10 mouse cellular contexts compared by ENCODE assay signal in genomic region chr19:4047859-4048258, GRCm38 (mm10). TPM values are rescaled to one million over a fixed set of nuclear protein-coding genes. Genes with fewer than 3 reads are reported as not detected.
DNase-seq lines count a peak whose midpoint lies in the region; ATAC-seq and TF ChIP-seq lines count a peak whose summit lies in the region.
"Had no signal": no experiment of that assay in that cellular context is flagged by ENCODE, and none has a peak within 500 bp of the region (broad histone marks: within the 10 kb centered on the region; RNA-seq: fewer than 3 reads in every experiment).

No protein-coding gene starts in this region.

- no peak for TF ChIP-seq EP300 in heart, adult 2 months (IDR thresholded peaks at IDR 0.05; ENCODE audit: insufficient read depth, low read depth, low read length)
- TF ChIP-seq EP300 in stomach, postnatal 0 days (optimal IDR thresholded peaks at IDR 0.05): no peak

- intact Hi-C loops in heart, adult 2 months (cut with DNase I): loop anchor here (1.0 kb wide), 1 partner anchor 29 kb away; no protein-coding TSS in a partner anchor
- intact Hi-C loops in left cerebral cortex, postnatal 14 days (cut with DNase I): loop anchor here (1.0 to 5.0 kb wide), 2 partner anchors 29 to 49 kb away; partner anchors contain the start of genes Cdk2ap2 and Pitpnm1

- H3K27me3 ChIP-seq in heart, adult 2 months (ENCODE audit: control insufficient read depth, insufficient read depth, low read length): no peaks in the 10 kb centered on the region
- H3K27me3 ChIP-seq in heart, embryonic 12.5 days (replicated peaks): no peaks in the 10 kb centered on the region
- no peaks in the 10 kb centered on the region for H3K27me3 ChIP-seq in stomach, postnatal 0 days (ENCODE audit: control insufficient read depth, insufficient read depth, low read length)
- H3K27me3 ChIP-seq: embryonic facial prominence, embryonic 12.5 days had no signal

- WGBS in heart, adult 2 months: 21% methylated on average over 4 of the region's 4 CpGs
- WGBS in heart, embryonic 12.5 days: 23% methylated on average over 4 of the region's 4 CpGs
- WGBS in stomach, postnatal 0 days: 13% methylated on average over 4 of the region's 4 CpGs

- no peak for ATAC-seq in heart, embryonic 12.5 days (ENCODE audit: insufficient number of reproducible peaks, low FRiP score)
- no peak for ATAC-seq in stomach, postnatal 0 days (ENCODE audit: low FRiP score, low TSS enrichment)

- peaks cover 6% of the 10 kb centered on the region for H3K4me1 ChIP-seq in heart, adult 2 months (ENCODE audit: control insufficient read depth, insufficient read depth, low read length)
- 0 out of 2 replicates have a peak, but pooled peaks cover 11% of the 10 kb centered on the region for H3K4me1 ChIP-seq in heart, embryonic 12.5 days (replicated peaks)
- no peaks in the 10 kb centered on the region for H3K4me1 ChIP-seq in stomach, postnatal 0 days (replicated peaks; ENCODE audit: control insufficient read depth, insufficient read depth)

- no peak overlapping the region for H3K9ac ChIP-seq in heart, adult 2 months (ENCODE audit: low read depth, low read length)
- no peak overlapping the region for H3K9ac ChIP-seq in heart, embryonic 12.5 days
- H3K9ac ChIP-seq in stomach, postnatal 0 days (ENCODE audit: low read length): no peak overlapping the region
- H3K9ac ChIP-seq: embryonic facial prominence, embryonic 12.5 days had no signal

- no peaks in the 10 kb centered on the region for H3K9me3 ChIP-seq in heart, embryonic 12.5 days (replicated peaks)
- no peaks in the 10 kb centered on the region for H3K9me3 ChIP-seq in stomach, postnatal 0 days (ENCODE audit: control insufficient read depth, low read length)

- no peak overlapping the region for H3K27ac ChIP-seq in heart, adult 2 months
- H3K27ac ChIP-seq in heart, embryonic 12.5 days (ENCODE audit: poor library complexity, severe bottlenecking): no peak overlapping the region
- H3K27ac ChIP-seq in stomach, postnatal 0 days (replicated peaks): peak overlapping the region; percentile 81; the same call in 1 of the 2 replicates
- H3K27ac ChIP-seq: embryonic facial prominence, embryonic 12.5 days had no signal

- peak; percentile 91 for TF ChIP-seq CTCF in heart, adult 2 months (IDR thresholded peaks at IDR 0.05)
- TF ChIP-seq CTCF in stomach, postnatal 0 days (IDR thresholded peaks at IDR 0.05; ENCODE audit: low read depth): peak; percentile 88

- no peak overlapping the region for H3K4me2 ChIP-seq in heart, embryonic 12.5 days
- H3K4me2 ChIP-seq in stomach, postnatal 0 days (replicated peaks; ENCODE audit: low read depth): no peak overlapping the region
- H3K4me2 ChIP-seq: embryonic facial prominence, embryonic 12.5 days had no signal

- peak; percentile 76 to 83 for DNase-seq in heart, adult 2 months
- peak; percentile 92 for DNase-seq in R1 (ENCODE audit: low read depth, low spot score)
- DNase-seq in cerebellum, postnatal 36 days: peak; percentile 87 to 89
- DNase-seq in heart, adult 9 months (ENCODE audit: low spot score in 2 of 2): peak; percentile 43 to 80
- peak; percentile 73 to 80 for DNase-seq in left cerebral cortex, postnatal 14 days (ENCODE audit: low spot score in 2 of 2)
- peak; percentile 93 for DNase-seq in naive thymus-derived CD4-positive, alpha-beta T cell, adult 2 months (ENCODE audit: low read depth)
- peak; percentile 84 for DNase-seq in stomach, postnatal 0 days (ENCODE audit: low spot score)

- TF ChIP-seq POLR2A in heart, adult 2 months (IDR thresholded peaks at IDR 0.05; ENCODE audit: insufficient read depth, low read depth, low read length): no peak

- H3K36me3 ChIP-seq in heart, adult 2 months (ENCODE audit: control insufficient read depth, insufficient read depth, low read length): no peaks in the 10 kb centered on the region
- no peaks in the 10 kb centered on the region for H3K36me3 ChIP-seq in heart, embryonic 12.5 days
- no peaks in the 10 kb centered on the region for H3K36me3 ChIP-seq in stomach, postnatal 0 days (ENCODE audit: control insufficient read depth, insufficient read depth, low read length)
- H3K36me3 ChIP-seq: embryonic facial prominence, embryonic 12.5 days had no signal

- no peak overlapping the region for H3K4me3 ChIP-seq in heart, adult 2 months
- H3K4me3 ChIP-seq in heart, embryonic 12.5 days: no peak overlapping the region
- no peak overlapping the region for H3K4me3 ChIP-seq in stomach, postnatal 0 days (ENCODE audit: low read depth, low read length)
- H3K4me3 ChIP-seq: embryonic facial prominence, embryonic 12.5 days; myocyte had no signal

- H3K79me2 ChIP-seq in heart, adult 2 months (replicated peaks; ENCODE audit: control insufficient read depth, insufficient read depth, low read length): no peaks in the 10 kb centered on the region

RNA-seq across cellular contexts. Expression of gene Gstp2, which starts 2.0 kb away (rescaled TPM):
- 100 to 1,000 TPM; 121 to 137 TPM for total RNA-seq in heart, adult 2 months (2021)
- 38.3 and 58.2 TPM in 2 replicates for polyA plus RNA-seq in heart, adult 2 months (2012; rRNA removed)
- polyA plus RNA-seq in heart, embryonic 12.5 days (2016; fragmentation: Nextera tagmentation; extraction: Ambion mirVana): 3.6 and 7.1 TPM in 2 replicates
- 10 to 100 TPM; 22.3 to 24.3 TPM for total RNA-seq in left cerebral cortex, postnatal 14 days (2021)
- polyA plus RNA-seq in stomach, postnatal 0 days (2015; fragmentation: Nextera tagmentation; extraction: Ambion mirVana): 85.2 and 93.1 TPM in 2 replicates

RNA-seq across cellular contexts. Expression of gene Gstp1, which starts 10.1 kb away (rescaled TPM):
- 100 to 1,000 TPM; 356 to 371 TPM for total RNA-seq in heart, adult 2 months (2021)
- 480 and 490 TPM in 2 replicates for polyA plus RNA-seq in heart, adult 2 months (2012; rRNA removed)
- polyA plus RNA-seq in heart, embryonic 12.5 days (2016; fragmentation: Nextera tagmentation; extraction: Ambion mirVana): 346 and 369 TPM in 2 replicates
- total RNA-seq in left cerebral cortex, postnatal 14 days (2021): 100 to 1,000 TPM; 213 to 245 TPM
- polyA plus RNA-seq in stomach, postnatal 0 days (2015; fragmentation: Nextera tagmentation; extraction: Ambion mirVana): 1,012 and 1,081 TPM in 2 replicates

RNA-seq across cellular contexts. Expression of gene Gstp3, which starts 11.5 kb away (rescaled TPM):
- total RNA-seq in heart, adult 2 months (2021): not detected
- polyA plus RNA-seq in heart, adult 2 months (2012; rRNA removed): 1.1 TPM in 1 of 2 replicates, not detected in the other
- 0.69 TPM in 1 of 2 replicates, not detected in the other for polyA plus RNA-seq in heart, embryonic 12.5 days (2016; fragmentation: Nextera tagmentation; extraction: Ambion mirVana)
- total RNA-seq in left cerebral cortex, postnatal 14 days (2021): not detected
- 7.1 and 9.7 TPM in 2 replicates for polyA plus RNA-seq in stomach, postnatal 0 days (2015; fragmentation: Nextera tagmentation; extraction: Ambion mirVana)
- polyA plus RNA-seq: embryonic facial prominence, embryonic 12.5 days had no signal

RNA-seq across cellular contexts. Expression of gene Cabp2, which starts 33.5 kb away (rescaled TPM):
- total RNA-seq in heart, adult 2 months (2021): not detected
- polyA plus RNA-seq in heart, adult 2 months (2012; rRNA removed): not detected in 2 replicates
- not detected in 2 replicates for polyA plus RNA-seq in heart, embryonic 12.5 days (2016; fragmentation: Nextera tagmentation; extraction: Ambion mirVana)
- not detected for total RNA-seq in left cerebral cortex, postnatal 14 days (2021)
- polyA plus RNA-seq in stomach, postnatal 0 days (2015; fragmentation: Nextera tagmentation; extraction: Ambion mirVana): not detected in 2 replicates
- polyA plus RNA-seq: myocyte had no signal

RNA-seq across cellular contexts. Expression of gene Ndufv1, which starts 35.3 kb away (rescaled TPM):
- 1,000 to 10,000 TPM; 1,031 to 1,231 TPM for total RNA-seq in heart, adult 2 months (2021)
- polyA plus RNA-seq in heart, adult 2 months (2012; rRNA removed): 1,078 and 1,145 TPM in 2 replicates
- 402 and 417 TPM in 2 replicates for polyA plus RNA-seq in heart, embryonic 12.5 days (2016; fragmentation: Nextera tagmentation; extraction: Ambion mirVana)
- total RNA-seq in left cerebral cortex, postnatal 14 days (2021): 100 to 1,000 TPM; 227 to 231 TPM
- polyA plus RNA-seq in stomach, postnatal 0 days (2015; fragmentation: Nextera tagmentation; extraction: Ambion mirVana): 213 and 216 TPM in 2 replicates
